ENCODE assay signal across 18 mouse cellular contexts in the genomic region with DNA sequence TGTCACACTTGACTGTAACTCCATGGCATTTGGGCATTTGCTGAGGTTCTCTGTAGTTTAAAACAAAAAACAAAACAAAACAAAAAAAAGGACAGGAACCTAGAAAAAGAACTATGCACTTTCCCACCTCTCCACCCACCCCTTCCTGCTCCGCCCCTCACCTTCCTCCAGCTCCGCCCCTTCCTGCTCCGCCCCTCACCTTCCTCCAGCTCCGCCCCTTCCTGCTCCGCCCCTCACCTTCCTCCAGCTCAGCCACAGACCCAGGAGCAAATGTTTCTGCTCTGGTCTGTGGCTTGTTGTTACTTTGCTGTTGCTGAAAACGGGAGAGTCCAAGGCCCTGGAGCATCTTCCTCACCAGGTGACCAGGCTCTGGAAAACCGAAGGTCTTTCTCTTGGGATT. TPM values are rescaled to one million over a fixed set of nuclear protein-coding genes. Genes with fewer than 3 reads are reported as not detected.
DNase-seq lines count a peak whose midpoint lies in the region; ATAC-seq lines count a peak whose summit lies in the region.
"Had no signal": no experiment of that assay in that cellular context is flagged by ENCODE, and none has a peak within 500 bp of the region (broad histone marks: within the 10 kb centered on the region; RNA-seq: fewer than 3 reads in every experiment).

No protein-coding gene starts in this region.

- no peaks in the 10 kb centered on the region for H3K36me3 ChIP-seq in splenic B cell, adult 2 months (ENCODE audit: control insufficient read depth, insufficient read depth, low read length, poor library complexity, severe bottlenecking)
- H3K36me3 ChIP-seq: limb, embryonic 13.5 days; midbrain, embryonic 12.5 days; neural tube, embryonic 12.5 days had no signal

- DNase-seq in kidney, adult 9 months = peak; percentile 15
- no peak for DNase-seq in kidney, adult 18-20 months
- peak; percentile 29 for DNase-seq in CD4-positive, CD25-positive, alpha-beta regulatory T cell, adult 2 months (ENCODE audit: low read depth, low spot score)
- peak; percentile 40 for DNase-seq in splenic B cell, adult 2 months (ENCODE audit: low read depth, low spot score)
- no peak for DNase-seq in embryo, embryonic 10 days (ENCODE audit: low spot score)
- no peak for DNase-seq in MN1 (ENCODE audit: low spot score)
- no peak for DNase-seq in frontal cortex, postnatal 25 days (ENCODE audit: low spot score in 2 of 2)
- DNase-seq: adrenal gland, postnatal 25 days; cerebellum, adult 11-12 months; embryo, embryonic 11 days; heart, postnatal 14 days; kidney, postnatal 25 days had no signal

- H3K27me3 ChIP-seq in splenic B cell, adult 2 months (ENCODE audit: control insufficient read depth, insufficient read depth, low read length, poor library complexity, severe bottlenecking) = no peaks in the 10 kb centered on the region
- H3K27me3 ChIP-seq: neural tube, embryonic 12.5 days had no signal

- ATAC-seq in hematopoietic stem cell, adult 5-6 weeks (replicated peaks in 1 of 2; ENCODE audit: insufficient read depth in 1 of 2, low FRiP score in 2 of 2, low TSS enrichment in 1 of 2, low read depth in 1 of 2, poor library complexity in 2 of 2, severe bottlenecking in 2 of 2) = peak; percentile 37 to 47; a peak in 2 of 4 replicates
- ATAC-seq: inflammation-experienced regulatory T-cells, adult 6 months had no signal

RNA-seq across cellular contexts. Expression of a gene that starts 2.6 kb away (rescaled TPM):
- 1.2 and 5.4 TPM in 2 replicates for total RNA-seq in hematopoietic stem cell, adult 5-6 weeks (2017)

RNA-seq across cellular contexts. Expression of a gene that starts 34.0 kb away (rescaled TPM):
- total RNA-seq in hematopoietic stem cell, adult 5-6 weeks (2017) = 4.6 and 5.0 TPM in 2 replicates
- total RNA-seq: left cerebral cortex, adult 18-20 months had no signal

Comparison
In these comparisons a context has a peak if more than half of its experiments do, and no peak if none do; other contexts are left out.
1. DNase-seq: peak in kidney, adult 9 months (single experiment), CD4-positive, CD25-positive, alpha-beta regulatory T cell, adult 2 months (single experiment) and splenic B cell, adult 2 months (single experiment); none in kidney, adult 18-20 months (single experiment), embryo, embryonic 10 days (single experiment), MN1 (single experiment) and frontal cortex, postnatal 25 days (0 of 2).